Mouse (Mus musculus) C2C12 (cell line): ENCODE measurements around the gene Gm37240.

ENCODE experiments used
- CEBPB ChIP-seq: IDR thresholded peaks from one replicate; pipeline ENCODE4 v1.6.1; 2011; ENCODE audit warnings: low read depth, mild to moderate bottlenecking, control low read depth, moderate library complexity
- CTCF ChIP-seq: IDR thresholded peaks from one replicate; pipeline ENCODE4 v1.5.1; 2011; ENCODE audit not compliant: control insufficient read depth, insufficient read depth, insufficient read length
- FOSL1 ChIP-seq: IDR thresholded peaks from one replicate; pipeline ENCODE4 v1.8.0; 2011; ENCODE audit warnings: mild to moderate bottlenecking, low read length; ENCODE audit not compliant: poor library complexity, insufficient read depth, severe bottlenecking
- MAX ChIP-seq: IDR thresholded peaks from one replicate; pipeline ENCODE4 v1.6.1; 2011; ENCODE audit warnings: mild to moderate bottlenecking, control low read depth
- MYOD1 ChIP-seq: IDR thresholded peaks from one replicate; pipeline ENCODE4 v1.6.1; 2011; ENCODE audit warnings: low read depth; ENCODE audit not compliant: control insufficient read depth, insufficient read length
- MYOG ChIP-seq: IDR thresholded peaks from one replicate; pipeline ENCODE4 v1.6.1; 2011; ENCODE audit not compliant: control insufficient read depth, insufficient read length; ENCODE audit errors: extremely low read depth
- USF1 ChIP-seq: IDR thresholded peaks from one replicate; pipeline ENCODE4 v1.6.1; 2011; ENCODE audit warnings: low read depth, mild to moderate bottlenecking, control low read depth, moderate library complexity

- TF ChIP-seq CTCF (no peak), USF1 (no peak), CEBPB (no peak), MAX (no peak), FOSL1 (no peak), MYOD1 (no peak), MYOG (no peak)
These were observed 1226.9 kb downstream of the Gm37240 start for GRCm38 (mm10) chr3:84660380-84660779.
